Mouse (Mus musculus) cerebellum, postnatal 25 days (tissue): Measurements from ENCODE around the gene Rad54l2.

Experiments
- DNase-seq, 2 experiments: peaks; one replicate each; pipeline ENCODE4 v3.0.0; 2021; ENCODE audit warnings: mixed read lengths in 2 of 2

Rad54l2 gene

DNA sequence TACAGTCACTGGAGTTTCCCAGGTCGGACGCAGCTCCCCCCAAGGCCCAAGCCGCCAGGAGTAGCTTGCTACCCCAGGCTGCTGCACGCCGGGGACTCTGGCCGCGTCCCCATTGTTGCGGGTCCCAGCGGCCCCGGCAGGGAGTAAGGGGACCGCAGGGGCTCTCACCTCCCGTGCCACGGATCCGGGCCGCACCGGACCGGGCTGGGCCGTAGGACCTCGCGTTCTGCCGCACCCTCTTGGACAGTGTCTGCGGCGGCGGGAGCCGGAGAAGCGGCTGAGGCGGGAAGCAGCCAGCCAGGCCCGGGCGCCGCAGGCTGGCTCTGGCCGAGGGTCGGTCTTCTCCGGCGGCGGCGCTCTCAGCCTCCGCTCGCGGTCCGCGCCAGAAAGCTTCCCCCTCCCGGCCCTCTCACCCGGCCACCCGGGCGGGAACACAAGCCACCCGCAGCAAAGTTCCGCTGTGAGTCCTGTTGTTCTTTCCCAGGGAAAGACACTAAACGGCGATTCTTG is at the start of gene Rad54l2:
TSS of gene Rad54l2 (minus strand) at position 383 of the 510 bp plus-strand sequence.
- DNase-seq: peak; percentile 92 to 94

DNA sequence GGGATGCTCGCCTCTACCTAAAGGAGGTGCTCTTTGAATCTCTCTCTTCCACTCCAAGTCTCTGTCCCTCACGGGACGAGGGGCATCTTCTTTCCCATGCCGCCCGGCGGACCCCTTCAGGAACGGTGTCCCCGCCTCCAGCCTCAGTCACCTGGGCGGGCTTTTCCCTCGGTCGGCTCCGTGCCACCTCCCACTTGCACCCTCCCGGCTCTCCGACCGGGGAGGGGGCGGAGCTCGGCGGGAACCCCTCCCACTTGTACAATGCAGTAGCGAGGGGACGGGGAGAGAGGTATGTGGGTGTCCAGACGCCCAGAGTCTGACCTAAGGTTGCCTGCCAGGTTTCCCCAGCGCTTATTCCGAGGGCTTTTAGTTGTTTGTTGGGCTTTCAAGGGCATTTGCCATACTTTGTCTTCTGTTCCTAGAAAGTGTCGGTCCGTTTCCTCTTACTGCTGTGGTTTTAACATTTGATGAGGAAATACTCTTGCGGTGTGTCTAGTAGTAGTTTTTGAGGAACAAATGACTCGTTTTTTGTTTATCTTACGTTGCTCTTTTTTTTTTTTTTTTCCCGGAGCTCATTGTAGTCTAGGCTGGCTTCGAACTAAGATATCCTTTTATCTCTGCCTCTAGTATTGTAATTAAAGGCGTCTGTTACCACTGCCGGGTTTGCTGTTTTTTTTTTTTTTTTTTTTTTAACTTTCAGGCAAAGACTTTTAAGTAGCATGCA is 33.5 kb upstream of the Rad54l2 start:
- DNase-seq: peak; percentile 68 to 82

DNA sequence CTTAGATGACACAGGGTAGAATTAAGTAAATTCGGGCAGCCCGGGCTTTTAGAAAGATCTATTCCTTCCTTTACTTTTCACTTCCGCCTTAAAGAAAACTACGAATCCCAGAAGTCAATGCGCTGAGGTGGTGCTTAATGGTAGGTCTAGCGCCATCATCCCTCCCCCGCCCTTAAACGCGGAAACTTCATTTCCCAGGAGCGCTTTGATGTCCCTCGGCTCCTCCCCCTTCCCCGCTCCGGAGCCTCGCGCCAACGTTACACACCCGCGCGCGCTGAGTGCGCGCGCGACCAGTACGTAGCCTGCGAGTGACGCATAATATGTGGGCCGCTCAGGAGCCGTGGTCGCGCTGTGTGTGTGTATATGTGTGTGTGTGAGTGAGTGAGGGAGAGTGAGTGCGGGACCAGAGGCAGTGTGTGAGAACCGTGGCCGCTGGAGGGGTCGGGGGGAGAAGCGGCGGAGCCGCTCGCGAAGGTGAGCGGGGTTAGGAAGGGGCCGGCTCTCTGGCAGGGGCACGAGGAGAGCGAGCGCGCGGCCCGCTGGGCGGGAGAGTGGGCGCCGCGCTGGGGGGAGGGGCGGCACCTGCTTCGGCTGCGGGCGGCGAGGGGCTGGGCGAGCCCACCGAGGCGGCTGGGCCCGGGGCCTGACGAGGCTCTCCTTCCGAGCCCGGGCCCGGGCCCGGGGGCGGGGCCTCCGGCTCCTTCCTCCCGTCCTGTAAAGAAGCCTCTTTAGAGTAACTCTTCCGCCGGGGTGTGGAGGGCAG is 32.8 kb upstream of the Rad54l2 start, which contains the start of gene Dcaf1:
TSS of gene Dcaf1 (plus strand) at position 257 of the 763 bp plus-strand sequence.
- peak; percentile 88 to 96 for DNase-seq

DNA sequence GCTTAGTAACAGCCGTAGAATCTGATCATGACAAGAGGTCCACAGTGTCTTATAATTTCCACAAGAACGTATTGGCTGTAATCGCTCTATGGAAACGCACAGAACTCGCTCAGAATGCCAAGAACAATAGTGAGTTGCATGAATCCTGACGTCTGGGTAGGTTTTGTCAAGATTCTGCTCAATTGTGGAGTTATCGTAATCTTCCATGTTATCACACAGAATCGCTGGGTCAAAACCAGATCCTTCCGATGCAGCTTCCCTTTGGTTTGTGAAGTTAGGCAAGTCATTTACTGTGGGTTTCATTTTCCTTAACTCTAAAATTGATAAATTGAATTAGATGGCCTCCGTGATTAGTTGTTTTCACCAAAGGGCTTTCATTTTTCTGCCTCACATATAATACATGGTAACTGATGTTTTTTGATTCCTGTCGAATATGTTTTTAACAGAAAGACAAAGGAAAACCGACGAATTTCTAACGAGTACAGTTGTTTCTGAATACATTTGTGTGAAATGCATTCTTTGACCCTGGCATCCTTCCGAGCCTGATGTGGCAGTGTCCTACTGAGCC is 32.1 kb upstream of the Rad54l2 start:
- peak; percentile 6 to 9 for DNase-seq

DNA sequence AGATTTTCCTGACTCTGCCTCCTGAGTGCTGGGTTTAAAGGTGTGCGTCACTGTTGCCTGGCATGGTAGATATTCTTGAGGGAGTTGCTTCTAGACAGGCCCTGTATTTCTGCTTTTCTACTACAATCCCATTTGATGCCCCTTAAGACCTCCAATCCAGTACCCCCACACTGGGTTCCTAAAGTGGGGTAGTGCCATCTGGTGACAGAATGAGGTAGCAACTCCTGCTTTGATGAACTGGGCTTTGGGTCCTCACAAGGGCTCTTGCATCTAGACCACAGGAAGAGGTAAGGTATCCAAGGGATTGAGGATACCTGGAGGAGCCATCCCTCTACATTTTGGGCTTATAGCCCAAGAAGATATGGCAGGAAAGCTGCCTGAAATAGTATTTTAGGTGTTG is 30.2 kb upstream of the Rad54l2 start:
- DNase-seq: peak; percentile 12 to 36

DNA sequence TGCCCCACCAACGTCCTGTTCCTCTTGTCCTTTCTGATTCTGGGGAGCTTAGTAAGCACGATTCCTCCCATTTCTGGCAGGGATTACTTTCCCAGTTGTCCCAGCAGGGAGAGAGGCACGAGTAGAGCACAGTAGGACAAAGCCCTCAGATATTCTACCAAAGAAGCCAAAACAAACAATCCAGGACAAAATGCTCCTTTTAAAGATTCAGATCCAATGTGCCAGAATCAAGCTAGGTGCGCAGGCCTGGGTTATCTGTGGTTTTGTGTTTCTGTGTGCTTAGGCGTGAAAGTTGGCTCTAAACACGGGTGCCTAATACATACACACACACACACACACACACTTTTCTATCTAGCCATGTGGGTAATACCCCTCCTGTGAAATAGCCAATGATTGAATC is 29.2 kb upstream of the Rad54l2 start:
- no peak for DNase-seq

DNA sequence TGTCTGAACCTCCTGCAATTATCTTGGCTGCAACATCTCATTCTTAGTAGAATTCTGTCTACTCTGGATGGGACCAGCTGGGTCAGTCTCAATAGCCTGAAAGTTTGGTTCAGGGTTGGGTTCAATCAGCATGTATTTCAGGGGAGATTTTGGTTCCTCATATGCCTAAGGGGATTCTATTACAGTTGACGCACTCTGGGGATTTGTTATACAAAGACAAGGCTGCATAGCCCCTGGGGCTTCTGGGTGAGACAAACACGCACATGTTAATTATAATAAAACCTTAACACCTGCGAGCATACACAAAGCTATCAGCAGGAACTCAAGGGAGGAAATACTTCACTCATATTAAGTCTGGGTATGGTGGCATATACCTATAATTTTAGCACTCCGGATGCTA is 17.5 kb upstream of the Rad54l2 start:
- DNase-seq: no peak

DNA sequence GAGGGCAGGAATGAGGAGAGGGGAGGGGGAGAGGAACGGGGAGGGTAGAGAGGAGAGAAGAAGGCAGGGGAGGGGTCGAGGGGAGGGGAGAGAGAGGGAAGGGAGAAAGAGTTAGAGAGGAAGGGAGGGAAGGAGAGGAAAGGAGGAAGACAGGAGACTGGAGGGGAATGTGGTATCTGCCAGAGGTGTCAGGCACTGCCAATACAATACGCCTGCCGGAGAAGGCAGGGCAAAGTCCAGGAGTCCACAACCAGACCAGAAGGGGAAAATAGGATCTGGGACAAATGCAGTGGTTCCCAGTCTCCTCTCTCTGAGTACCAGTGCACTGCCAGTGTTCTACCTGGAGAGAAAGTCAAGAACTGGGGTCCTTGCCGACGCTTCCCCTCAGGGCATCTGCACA is 1.8 kb upstream of the Rad54l2 start:
- DNase-seq: no peak

DNA sequence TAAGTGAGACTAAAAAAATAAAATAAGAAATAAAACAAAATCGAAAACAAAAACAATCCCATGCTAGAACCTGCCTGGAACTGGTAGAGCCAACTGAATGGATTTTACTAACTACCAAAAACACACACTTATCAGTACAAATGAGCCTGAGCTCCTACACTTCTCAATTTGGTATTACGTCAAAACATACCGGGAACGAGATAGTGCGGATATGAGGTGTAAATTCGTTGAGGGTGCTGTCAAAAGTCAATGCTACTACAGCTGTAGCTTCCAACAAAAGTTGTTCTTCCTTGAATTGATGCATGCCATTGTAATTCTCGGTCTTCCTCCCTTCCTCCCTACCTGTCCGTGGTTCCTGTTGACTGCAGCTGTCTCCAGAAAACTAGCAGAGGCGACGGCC is 369 bp upstream of the Rad54l2 start:
- peak; percentile 12 to 15 for DNase-seq

DNA sequence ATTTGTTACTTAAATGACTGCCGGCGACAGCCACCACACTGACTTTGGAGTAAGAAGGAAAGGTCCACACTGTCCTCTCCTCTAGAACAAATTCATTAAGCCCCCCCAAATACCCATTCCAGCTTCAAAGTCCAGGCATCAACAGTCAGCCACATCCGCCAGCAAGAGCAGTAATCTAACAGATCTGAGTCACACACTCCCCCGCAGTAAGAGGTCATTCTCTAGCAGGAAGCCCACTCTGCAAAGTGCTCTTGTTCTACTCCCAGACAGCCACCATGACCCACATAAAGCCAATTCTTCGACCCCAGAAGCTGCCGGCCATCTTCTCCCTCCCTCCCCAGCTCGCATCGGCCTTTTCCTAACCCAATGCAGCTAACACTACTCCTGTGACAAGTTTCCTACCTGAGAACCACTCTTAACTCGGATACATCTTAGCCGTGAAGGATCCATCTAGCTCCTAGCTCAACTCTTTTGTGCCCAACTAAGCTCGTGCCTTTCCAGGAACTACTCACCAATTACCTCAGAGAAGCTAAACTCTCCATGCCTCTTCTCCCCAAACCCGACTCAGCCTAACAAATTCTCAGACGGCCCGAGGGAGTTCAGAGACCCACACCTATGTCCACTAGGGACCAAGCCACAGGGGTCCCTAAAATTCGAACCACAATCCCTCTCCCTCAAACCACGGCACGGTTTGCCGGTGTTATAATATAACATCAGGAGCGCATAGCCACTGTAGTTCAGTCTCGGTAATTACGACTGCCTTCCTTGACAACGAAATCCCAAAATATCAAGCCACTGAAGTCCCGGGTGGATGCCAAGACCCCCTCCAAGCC is 799 bp downstream of the Rad54l2 start:
- peak in 1 of 2 experiments; percentile 9 for DNase-seq

DNA sequence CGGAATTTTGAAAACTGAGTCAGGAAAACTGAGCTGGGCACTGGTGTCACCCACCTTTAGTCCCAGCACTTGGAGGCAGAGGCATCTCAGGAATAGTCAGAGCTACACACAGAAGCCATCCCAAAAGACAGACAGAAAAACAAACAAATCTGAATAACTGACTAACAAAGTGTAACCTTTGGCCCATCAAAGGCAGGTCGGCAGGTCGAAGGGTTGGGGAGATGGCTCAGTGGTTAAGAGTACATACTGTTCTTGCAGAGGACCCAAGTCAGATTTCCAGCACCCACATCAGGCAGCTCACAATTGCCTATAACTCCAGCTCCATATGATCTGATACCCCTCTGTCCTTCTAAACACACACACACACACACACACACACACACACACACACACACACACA is 3.8 kb downstream of the Rad54l2 start:
- no peak for DNase-seq

DNA sequence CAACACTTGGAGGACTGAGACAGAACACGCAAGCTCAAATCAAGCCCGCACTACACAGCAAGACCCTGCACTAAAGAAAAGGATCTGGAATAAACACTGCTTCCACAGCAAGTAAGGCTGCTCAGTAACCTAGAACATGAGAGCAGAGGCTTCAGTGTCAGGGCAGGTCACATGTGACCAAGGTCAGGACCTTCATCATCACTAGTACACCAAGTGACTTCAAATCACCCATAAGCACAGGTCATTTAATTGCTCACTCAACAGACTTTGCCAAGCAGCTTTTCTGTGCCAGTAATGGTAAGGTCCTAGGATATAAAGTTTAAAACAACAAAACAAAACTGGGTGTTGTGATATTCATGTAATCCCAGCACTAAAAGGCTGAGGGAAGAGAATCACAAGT is 5.4 kb downstream of the Rad54l2 start:
- no peak for DNase-seq

DNA sequence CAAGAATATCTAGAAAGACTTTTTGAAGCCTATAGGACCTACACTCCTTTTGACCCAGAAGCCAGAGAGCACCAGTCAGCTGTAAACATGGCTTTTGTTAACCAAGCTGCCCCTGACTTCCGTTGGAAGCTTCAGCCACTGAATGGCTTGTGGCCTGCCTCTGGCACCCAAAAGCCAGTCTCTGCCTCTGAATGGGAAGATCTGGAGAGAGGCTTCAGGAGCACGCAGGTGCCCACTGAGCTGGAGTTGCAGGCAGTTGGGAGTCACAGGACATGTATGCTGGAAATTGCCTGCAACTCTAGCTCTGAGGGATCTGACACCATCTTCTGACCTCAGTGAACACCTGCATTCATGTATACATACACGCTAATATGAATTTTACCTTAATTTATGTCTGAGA is 8.9 kb downstream of the Rad54l2 start:
- DNase-seq: no peak

DNA sequence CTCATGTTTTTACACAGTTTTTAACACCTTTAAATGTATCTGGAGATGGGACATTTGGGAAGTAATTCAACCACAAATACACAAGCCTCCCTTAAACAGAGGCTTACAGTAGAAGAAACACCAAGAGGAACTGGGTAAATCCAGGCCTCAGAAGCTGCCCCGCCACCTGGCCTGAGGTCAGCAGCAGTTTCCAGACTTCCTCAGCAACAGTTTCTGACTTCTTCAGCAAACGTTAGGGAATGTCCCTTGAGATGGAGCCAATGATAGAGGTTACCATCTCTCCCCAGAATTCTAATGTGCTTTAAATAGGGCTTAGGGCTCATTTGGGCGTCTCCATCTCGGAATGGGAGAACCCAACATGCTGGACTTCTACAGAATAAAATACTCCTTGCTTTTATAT is 10.7 kb downstream of the Rad54l2 start:
- DNase-seq: no peak

DNA sequence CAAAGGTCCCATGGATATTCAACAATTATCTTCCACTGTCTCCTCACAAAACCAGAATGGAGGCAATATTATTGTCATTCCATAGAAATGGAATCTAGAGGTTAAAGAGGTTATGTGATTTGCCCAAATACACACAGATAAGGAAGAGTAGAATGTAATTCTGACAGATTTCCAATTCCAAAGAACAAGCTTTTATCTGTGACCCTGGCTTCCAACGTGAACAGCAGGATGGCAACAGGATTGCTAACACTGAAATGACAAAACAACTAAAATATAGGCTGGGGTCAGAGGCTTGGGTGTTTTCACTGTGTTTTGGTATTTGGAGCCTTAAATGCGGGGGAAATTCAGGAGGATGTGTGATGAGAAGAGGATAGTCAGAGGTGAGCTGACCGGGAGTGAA is 11.6 kb downstream of the Rad54l2 start:
- no peak for DNase-seq

DNA sequence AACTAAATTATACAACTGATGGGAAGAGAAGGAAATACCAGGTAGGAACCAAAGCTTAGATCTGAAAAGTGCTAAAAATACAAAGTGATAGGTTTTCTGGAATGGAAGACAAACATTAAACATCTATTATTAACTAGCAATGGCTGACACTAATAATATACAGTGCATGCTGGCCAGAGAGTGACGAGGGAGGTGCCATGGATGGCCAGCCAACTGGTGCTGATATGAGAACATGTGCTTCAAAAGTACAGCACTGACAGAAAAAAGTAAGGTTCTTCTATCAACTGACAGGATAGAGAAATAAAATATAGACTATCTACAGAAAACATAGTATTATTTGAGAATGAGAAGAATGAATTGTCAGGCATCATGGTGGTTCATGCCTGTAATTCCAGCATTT is 12.9 kb downstream of the Rad54l2 start:
- DNase-seq: no peak

DNA sequence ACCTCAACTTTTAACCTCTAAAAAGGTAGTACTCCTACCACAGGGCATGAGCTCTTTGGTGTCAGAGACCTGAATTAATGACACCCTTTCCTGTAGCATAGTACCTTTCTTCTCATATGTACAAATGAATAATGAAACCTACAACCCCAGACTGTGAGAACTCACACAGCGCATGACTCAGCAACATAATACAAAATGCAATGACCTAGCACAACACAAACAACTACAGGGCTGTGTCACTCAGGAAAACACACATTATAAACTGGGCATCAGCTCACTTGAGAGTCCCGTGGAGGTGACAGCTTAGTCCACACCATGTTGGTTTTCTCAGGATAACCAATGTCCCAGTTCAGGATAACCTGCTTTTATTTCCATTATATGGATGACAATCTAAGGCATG is 17.2 kb downstream of the Rad54l2 start:
- no peak for DNase-seq

DNA sequence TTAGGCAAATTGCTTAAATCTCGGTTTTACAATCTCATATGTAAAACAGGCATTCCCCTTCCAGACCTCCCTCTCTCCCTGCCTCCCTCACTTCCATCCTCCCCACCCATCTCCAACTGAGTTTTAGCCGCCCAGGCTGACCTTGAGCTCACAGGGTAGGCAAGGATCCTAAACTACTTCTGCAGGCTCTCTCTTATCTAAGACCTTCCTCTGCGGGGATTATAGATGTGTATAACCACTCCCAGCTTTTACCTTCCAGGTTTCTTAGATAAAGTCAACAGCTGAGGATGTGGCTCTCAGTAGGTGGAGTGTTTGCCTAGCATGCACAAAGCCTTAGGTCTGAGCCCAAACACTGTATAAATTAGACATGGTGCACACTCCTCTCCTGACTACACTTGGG is 18.8 kb downstream of the Rad54l2 start:
- DNase-seq: no peak

DNA sequence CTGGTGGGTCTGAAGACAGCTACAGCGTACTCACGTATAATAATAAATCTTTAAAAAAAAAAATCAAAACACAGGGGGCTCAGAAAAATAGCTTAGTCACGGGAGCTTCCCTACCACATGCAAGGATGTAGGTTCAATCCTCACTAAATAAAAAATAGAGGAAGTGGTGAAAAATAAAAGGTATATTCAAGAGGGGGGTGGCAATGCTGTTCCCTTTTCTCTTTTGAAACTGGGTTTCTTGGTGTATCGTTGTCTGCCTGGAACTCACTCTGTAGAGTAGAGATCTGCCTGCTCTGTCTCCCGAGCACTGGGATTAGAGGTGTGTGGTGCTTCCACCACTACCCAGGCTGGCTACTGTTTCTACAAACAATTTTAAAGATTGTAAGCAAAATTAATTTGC is 19.2 kb downstream of the Rad54l2 start:
- DNase-seq: no peak

DNA sequence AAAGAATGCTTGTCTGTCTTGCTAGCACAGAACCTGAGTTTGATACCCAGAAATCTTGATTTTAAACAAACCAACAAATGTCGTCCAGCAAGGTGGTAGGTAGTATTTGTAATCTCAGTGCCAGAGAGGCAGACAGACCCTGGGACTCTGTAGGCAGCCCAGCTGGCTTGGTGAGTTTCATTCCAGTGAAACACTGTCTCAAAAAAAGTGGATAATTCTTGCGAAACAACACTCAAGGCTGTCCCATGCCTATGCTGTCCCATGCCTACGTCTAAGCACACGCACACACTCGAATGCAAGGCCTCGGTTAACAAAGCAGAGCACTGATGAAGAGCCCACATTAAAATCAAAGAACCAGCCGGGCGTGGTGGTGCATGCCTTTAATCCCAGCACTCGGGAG is 32.6 kb downstream of the Rad54l2 start:
- no peak for DNase-seq

DNA sequence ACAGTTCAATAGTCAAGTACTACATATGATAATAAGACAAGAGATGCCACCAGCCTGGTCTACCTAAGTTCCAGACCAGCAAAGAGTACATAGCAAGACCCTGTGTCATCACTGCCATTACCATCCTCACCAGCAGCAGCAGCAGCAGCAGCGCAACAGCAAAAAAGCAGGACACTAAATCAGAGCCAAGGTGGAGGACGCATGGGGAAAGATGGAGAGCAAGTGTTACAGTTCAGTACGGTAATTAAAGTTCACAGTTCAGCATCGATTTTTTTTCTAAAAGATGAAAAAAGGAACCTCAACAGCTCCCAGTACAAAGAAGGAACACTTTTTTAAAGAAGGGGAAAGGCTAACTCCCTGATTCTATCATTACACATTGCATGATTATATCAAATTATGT is 33.2 kb downstream of the Rad54l2 start:
- no peak for DNase-seq

DNA sequence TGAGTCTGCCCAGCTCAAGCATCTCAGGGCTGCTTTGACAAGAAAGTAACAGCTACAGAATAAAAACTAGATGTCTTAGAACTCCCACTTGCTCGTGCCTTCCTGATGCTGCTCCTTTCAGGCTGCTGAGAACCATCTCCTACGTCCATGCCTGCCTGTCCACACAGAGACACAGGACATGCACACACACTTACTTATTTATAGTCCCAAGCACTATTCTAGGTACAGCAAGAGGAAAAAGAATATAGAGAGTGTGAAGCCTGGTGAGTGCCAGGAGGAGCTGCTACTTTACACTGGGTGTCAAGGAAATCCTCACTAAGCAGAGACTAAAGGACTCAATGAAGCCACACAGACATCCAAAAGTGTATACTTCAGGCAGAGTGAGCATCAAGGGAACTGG is 34.7 kb downstream of the Rad54l2 start:
- DNase-seq: no peak

DNA sequence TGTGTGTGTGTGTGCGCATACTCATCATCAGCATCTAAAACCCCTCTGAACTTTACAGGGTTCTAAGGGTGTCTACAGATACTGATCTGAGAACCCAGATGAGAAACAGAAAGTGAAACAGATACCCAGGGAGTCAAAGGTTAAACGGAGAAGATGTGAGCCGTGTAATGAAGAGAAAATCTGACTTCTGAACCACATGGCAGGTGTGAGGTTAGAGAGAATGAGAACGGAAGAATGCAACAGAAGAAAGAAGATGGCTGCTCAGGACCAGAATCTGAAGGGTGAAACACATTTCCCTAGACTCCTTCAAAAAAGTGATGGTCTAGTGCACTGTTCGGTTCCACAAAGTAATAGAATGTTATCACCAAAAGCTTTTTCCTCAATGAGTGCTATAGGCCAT is 36.9 kb downstream of the Rad54l2 start:
- no peak for DNase-seq
